Comparison of ENCODE assay signal across 8 mouse cellular contexts in genomic region chr9:72438749-72439148, GRCm38 (mm10). TPM values are rescaled to one million over a fixed set of nuclear protein-coding genes. Genes with fewer than 3 reads are reported as not detected.
DNase-seq lines count a peak whose midpoint lies in the region; ATAC-seq and TF ChIP-seq lines count a peak whose summit lies in the region.

No protein-coding gene starts in this region.

- no peak for TF ChIP-seq EP300 in heart, postnatal 0 days (IDR thresholded peaks at IDR 0.05; ENCODE audit: low read depth)
- TF ChIP-seq EP300 in MEL (IDR thresholded peaks at IDR 0.05; ENCODE audit: low read depth in 1 of 2, low read length in 2 of 2): no peak

- peaks cover 13% of the 10 kb centered on the region; the same call in 1 of the 2 replicates for H3K4me1 ChIP-seq in heart, postnatal 0 days (ENCODE audit: control insufficient read depth, insufficient read depth)
- peaks cover 12 to 13% of the 10 kb centered on the region in 2 experiments for H3K4me1 ChIP-seq in MEL (ENCODE audit: control insufficient read depth in 1 of 2, insufficient read depth in 2 of 2, low read length in 2 of 2)
- H3K4me1 ChIP-seq in forebrain, postnatal 0 days (ENCODE audit: insufficient read depth): no peaks in the 10 kb centered on the region

- no peaks in the 10 kb centered on the region for H3K9me3 ChIP-seq in heart, postnatal 0 days (replicated peaks; ENCODE audit: control insufficient read depth, low read length)
- H3K9me3 ChIP-seq in MEL (replicated peaks; ENCODE audit: insufficient read depth, low read length): no peaks in the 10 kb centered on the region
- H3K9me3 ChIP-seq in forebrain, postnatal 0 days (ENCODE audit: low read length): no peaks in the 10 kb centered on the region

- TF ChIP-seq RAD21 in MEL (IDR thresholded peaks at IDR 0.05; ENCODE audit: low read depth, low read length): no peak

- H3K27me3 ChIP-seq in heart, postnatal 0 days (ENCODE audit: control insufficient read depth, insufficient read depth, low read length): no peaks in the 10 kb centered on the region; the same call in 1 of the 2 replicates
- no peaks in the 10 kb centered on the region for H3K27me3 ChIP-seq in MEL (ENCODE audit: control insufficient read depth in 1 of 2, insufficient read depth in 2 of 2, low read length in 2 of 2)
- no peaks in the 10 kb centered on the region for H3K27me3 ChIP-seq in forebrain, postnatal 0 days (ENCODE audit: insufficient read depth, low read length)

- H3K36me3 ChIP-seq in heart, postnatal 0 days (replicated peaks; ENCODE audit: control insufficient read depth, insufficient read depth, low read length): no peaks in the 10 kb centered on the region
- H3K36me3 ChIP-seq in MEL (ENCODE audit: control insufficient read depth in 1 of 2, insufficient read depth in 2 of 2, low read length in 2 of 2) (peaks cover 0 to 26% of the 10 kb centered on the region in 2 experiments; a peak in 3 of 4 replicates), macrophage (ENCODE audit: inconsistent target) (no peaks in the 10 kb centered on the region)
- no peaks in the 10 kb centered on the region for H3K36me3 ChIP-seq in forebrain, postnatal 0 days (ENCODE audit: insufficient read depth)

- H3K4me3 ChIP-seq in heart, postnatal 0 days (ENCODE audit: low read depth, low read length): peak overlapping the region; percentile 70
- H3K4me3 ChIP-seq in MEL (ENCODE audit: control insufficient read depth in 1 of 2, insufficient read depth in 1 of 2, low read depth in 2 of 2, low read length in 2 of 2): peak overlapping the region; percentile 74 to 93
- H3K4me3 ChIP-seq in forebrain, postnatal 0 days (ENCODE audit: low read depth, low read length): peak overlapping the region; percentile 65
- peak overlapping the region; percentile 80 for H3K4me3 ChIP-seq in macrophage (ENCODE audit: inconsistent target)

- no peak for TF ChIP-seq POLR2A in MEL (IDR thresholded peaks at IDR 0.05; ENCODE audit: control insufficient read depth in 1 of 2, insufficient read depth in 1 of 2, low read depth in 1 of 2, low read length in 2 of 2, poor library complexity in 1 of 2)

- intact Hi-C loops in left cerebral cortex, postnatal 10 days (cut with DNase I): no loop called here

- H3K27ac ChIP-seq in heart, postnatal 0 days (ENCODE audit: low read depth): no peak overlapping the region
- peak overlapping the region; percentile 67 for H3K27ac ChIP-seq in MEL (ENCODE audit: control insufficient read depth, low read depth, low read length)
- no peak overlapping the region for H3K27ac ChIP-seq in forebrain, postnatal 0 days (ENCODE audit: low read depth, low read length)
- H3K27ac ChIP-seq in macrophage: no peak overlapping the region

- H3K79me2 ChIP-seq in MEL (ENCODE audit: control insufficient read depth, insufficient read depth, low read length, poor library complexity): peaks cover 17% of the 10 kb centered on the region
- no peaks in the 10 kb centered on the region for H3K79me2 ChIP-seq in macrophage (ENCODE audit: inconsistent target)

- H3K9ac ChIP-seq in heart, postnatal 0 days (replicated peaks; ENCODE audit: low read depth, low read length): peak overlapping the region; percentile 62; the same call in 1 of the 2 replicates
- H3K9ac ChIP-seq in MEL (ENCODE audit: control insufficient read depth, low read depth, low read length, poor library complexity, severe bottlenecking): peak overlapping the region; percentile 89
- H3K9ac ChIP-seq in forebrain, postnatal 0 days: peak overlapping the region; percentile 32

- H3K4me2 ChIP-seq in heart, postnatal 0 days (ENCODE audit: low read depth, low read length): peak overlapping the region; percentile 67
- H3K4me2 ChIP-seq in forebrain, postnatal 0 days (ENCODE audit: low read depth): peak overlapping the region; percentile 77

- 2% methylated on average over 9 of the region's 9 CpGs for WGBS in heart, postnatal 0 days
- 1% methylated on average over 9 of the region's 9 CpGs for WGBS in forebrain, postnatal 0 days
- 5% methylated on average over 9 of the region's 9 CpGs for WGBS in macrophage (ENCODE audit: missing documents)

- no peak for TF ChIP-seq CTCF in heart, postnatal 0 days (IDR thresholded peaks at IDR 0.05; ENCODE audit: low read depth)
- no peak for TF ChIP-seq CTCF in MEL (IDR thresholded peaks at IDR 0.05 in 2 of 3, conservative IDR thresholded peaks at IDR 0.05 in 1 of 3; ENCODE audit: control insufficient read depth in 1 of 3, insufficient read depth in 1 of 3, low read depth in 2 of 3, low read length in 3 of 3, poor library complexity in 1 of 3, severe bottlenecking in 1 of 3)
- no peak for TF ChIP-seq CTCF in forebrain, postnatal 0 days (IDR thresholded peaks at IDR 0.05; ENCODE audit: low read depth)

- no peak for ATAC-seq in heart, postnatal 0 days (ENCODE audit: insufficient read depth, low read depth)
- 0 out of 2 replicates have a peak, but pooled peaks have one; percentile 3 for ATAC-seq in forebrain, postnatal 0 days

- no peak for DNase-seq in heart, postnatal 0 days (ENCODE audit: low spot score)
- no peak for DNase-seq in heart, adult 9 months (ENCODE audit: low spot score in 2 of 2)
- DNase-seq in MEL (ENCODE audit: low read depth, low spot score): no peak
- no peak for DNase-seq in forebrain, postnatal 0 days
- DNase-seq in cerebellum, postnatal 4 days (ENCODE audit: low spot score in 2 of 2): no peak
- DNase-seq in left cerebral cortex, postnatal 10 days (ENCODE audit: extremely low spot score in 1 of 2, low spot score in 2 of 2): no peak
- no peak for DNase-seq in left cerebral cortex, adult 8-10 months (ENCODE audit: low spot score in 2 of 2)

TF ChIP-seq in MEL, 35 proteins besides CTCF, POLR2A, EP300 and RAD21:
- no peak for TF ChIP-seq USF2 (IDR thresholded peaks at IDR 0.05; ENCODE audit: borderline replicate concordance in 1 of 2, insufficient read depth in 1 of 2, low read depth in 1 of 2, low read length in 2 of 2)
- TF ChIP-seq ZNF384 (IDR thresholded peaks at IDR 0.05; ENCODE audit: low read depth, low read length): peak; percentile 67
- no peak for TF ChIP-seq NELFE (IDR thresholded peaks at IDR 0.05; ENCODE audit: low read depth, low read length)
- 0 out of 2 replicates have a peak, but pooled peaks have one; percentile 13 for TF ChIP-seq MAZ (IDR thresholded peaks at IDR 0.05; ENCODE audit: low read depth, low read length)

RNA-seq across cellular contexts. Expression of gene Mns1, which starts 0.9 kb away (rescaled TPM):
- total RNA-seq in heart, postnatal 0 days (2014; rRNA removed; ENCODE audit: low replicate concordance): 1.1 and 2.3 TPM in 2 replicates
- polyA plus RNA-seq in heart, postnatal 0 days (2015; fragmentation: Nextera tagmentation; extraction: Ambion mirVana): 4.7 and 5.1 TPM in 2 replicates
- total RNA-seq in MEL (2012; rRNA removed): 54.0 and 57.3 TPM in 2 replicates
- polyA plus RNA-seq in MEL (2012; ENCODE audit: insufficient read depth in 1 of 2, insufficient read length in 2 of 2, low read depth in 1 of 2, low replicate concordance in 2 of 2, missing spikeins in 1 of 2) (10 to 100 TPM in 1 of 2 experiments, not detected in 1; 54.8 TPM), macrophage (2018) (2.2 to 2.7 TPM in 2 of 3 replicates, not detected in the other)
- 2.0 and 2.8 TPM in 2 replicates for total RNA-seq in forebrain, postnatal 0 days (2014; rRNA removed)
- 4.8 and 5.6 TPM in 2 replicates for polyA plus RNA-seq in forebrain, postnatal 0 days (2015; fragmentation: Nextera tagmentation; extraction: Ambion mirVana)
- total RNA-seq in macrophage (2018; cell fraction: chromatin; rRNA removed): 1 to 10 TPM in 3 of 26 experiments, under 1 TPM in 11, not detected in 12; 0.15 to 3.8 (median 0.50) TPM
- 1 to 10 TPM in 1 of 26 experiments, under 1 TPM in 25; 0.10 to 1.0 (median 0.39) TPM for total RNA-seq in macrophage (2018; cell fraction: cytosol; rRNA removed)
- total RNA-seq in macrophage (2018; cell fraction: nucleus; rRNA removed): 1 to 10 TPM in 1 of 26 experiments, under 1 TPM in 13, not detected in 12; 0.06 to 1.6 (median 0.21) TPM
- total RNA-seq in left cerebral cortex, postnatal 10 days (2021): 1 to 10 TPM; 1.2 to 1.7 TPM
- total RNA-seq in left cerebral cortex, adult 8-10 months (2022): 1 to 10 TPM in 2 of 4 experiments, under 1 TPM in 2; 0.55 to 1.4 (median 1.0) TPM

RNA-seq across cellular contexts. Expression of gene Tex9, which starts 53.3 kb away (rescaled TPM):
- 0.76 and 9.7 TPM in 2 replicates for total RNA-seq in heart, postnatal 0 days (2014; rRNA removed; ENCODE audit: low replicate concordance)
- 6.3 and 8.4 TPM in 2 replicates for polyA plus RNA-seq in heart, postnatal 0 days (2015; fragmentation: Nextera tagmentation; extraction: Ambion mirVana)
- total RNA-seq in MEL (2012; rRNA removed): 7.0 and 7.9 TPM in 2 replicates
- polyA plus RNA-seq in MEL (2012; ENCODE audit: insufficient read depth in 1 of 2, insufficient read length in 2 of 2, low read depth in 1 of 2, low replicate concordance in 2 of 2, missing spikeins in 1 of 2) (10 to 100 TPM in 1 of 2 experiments, not detected in 1; 17.1 TPM), macrophage (2018) (1.00 to 1.4 TPM (median 1.1 TPM) in 3 replicates)
- 19.2 and 33.8 TPM in 2 replicates for total RNA-seq in forebrain, postnatal 0 days (2014; rRNA removed)
- 19.8 and 29.3 TPM in 2 replicates for polyA plus RNA-seq in forebrain, postnatal 0 days (2015; fragmentation: Nextera tagmentation; extraction: Ambion mirVana)
- 10 to 100 TPM in 16 of 26 experiments, 1 to 10 TPM in 9, under 1 TPM in 1; 0.87 to 26.5 (median 12.6) TPM for total RNA-seq in macrophage (2018; cell fraction: chromatin; rRNA removed)
- total RNA-seq in macrophage (2018; cell fraction: cytosol; rRNA removed): 1 to 10 TPM in 15 of 26 experiments, under 1 TPM in 11; 0.19 to 3.1 (median 1.1) TPM
- 10 to 100 TPM in 2 of 26 experiments, 1 to 10 TPM in 24; 1.1 to 13.3 (median 5.5) TPM for total RNA-seq in macrophage (2018; cell fraction: nucleus; rRNA removed)
- total RNA-seq in left cerebral cortex, postnatal 10 days (2021): 10 to 100 TPM; 12.5 to 13.2 TPM
- total RNA-seq in left cerebral cortex, adult 8-10 months (2022): 10 to 100 TPM; 12.2 to 13.3 (median 12.5) TPM

Comparison
In these comparisons a context has a peak if more than half of its experiments do, and no peak if none do; other contexts are left out.
1. H3K9ac ChIP-seq: peak in every context shown above with its lines; median percentile 89 in MEL; 62 in heart, postnatal 0 days; 32 in forebrain, postnatal 0 days.
2. RNA of gene Mns1, which starts 0.9 kb away (total RNA-seq): 54.0 to 57.3 TPM in MEL; 2.0 to 2.8 TPM in forebrain, postnatal 0 days, 1.2 to 1.7 TPM in left cerebral cortex, postnatal 10 days, 0.55 to 1.4 TPM in left cerebral cortex, adult 8-10 months and 1.1 to 2.3 TPM in heart, postnatal 0 days; every median in the first group is over 10 times any median in the second.
3. Peak in every context shown above with its lines, with median percentiles within 50 percentile points of each other: H3K4me3 ChIP-seq.